12 mouse cellular contexts compared by ENCODE assay signal in the genomic region with DNA sequence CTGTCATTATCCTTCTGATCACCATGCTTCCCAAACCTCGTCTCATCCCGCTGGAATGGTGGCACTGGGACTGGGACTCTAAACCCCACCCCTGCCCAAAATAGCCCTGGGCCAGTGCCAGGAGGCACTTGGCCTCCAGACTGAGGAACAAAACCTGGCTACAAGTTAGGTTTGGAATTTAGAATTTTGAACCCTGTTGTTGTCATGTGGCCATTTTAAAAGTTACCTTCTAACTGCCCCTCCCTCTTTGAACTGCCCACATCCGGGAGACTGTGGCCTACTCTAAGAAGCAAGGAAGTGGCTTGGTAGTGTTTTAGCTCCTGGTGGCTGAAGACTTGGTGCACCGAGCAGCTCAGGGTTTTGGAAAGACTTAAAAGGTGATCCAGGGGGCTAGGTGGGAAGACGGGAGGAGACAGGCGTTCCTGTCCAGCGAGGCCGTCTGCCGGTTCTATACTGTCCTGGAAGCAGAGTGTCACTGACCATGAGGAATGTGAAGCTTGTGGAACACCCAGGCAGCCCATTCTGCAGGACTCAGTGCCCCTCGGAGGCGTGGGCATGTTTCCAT. TPM values are rescaled to one million over a fixed set of nuclear protein-coding genes. Genes with fewer than 3 reads are reported as not detected.
DNase-seq lines count a peak whose midpoint lies in the region; ATAC-seq and TF ChIP-seq lines count a peak whose summit lies in the region.
"Had no signal": no experiment of that assay in that cellular context is flagged by ENCODE, and none has a peak within 500 bp of the region (broad histone marks: within the 10 kb centered on the region; RNA-seq: fewer than 3 reads in every experiment).

No protein-coding gene starts in this region.

- H3K4me3 ChIP-seq in hindbrain, postnatal 0 days (ENCODE audit: low read length) = no peak overlapping the region
- H3K4me3 ChIP-seq in hindbrain, embryonic 11.5 days (ENCODE audit: low read depth, low read length) = no peak overlapping the region
- peak overlapping the region; percentile 24 for H3K4me3 ChIP-seq in heart, embryonic 12.5 days
- H3K4me3 ChIP-seq: embryonic facial prominence, embryonic 13.5 days; liver, embryonic 13.5 days; neural tube, embryonic 13.5 days had no signal

- no peak overlapping the region for H3K4me2 ChIP-seq in hindbrain, postnatal 0 days (ENCODE audit: low read depth, low read length)
- no peak overlapping the region for H3K4me2 ChIP-seq in hindbrain, embryonic 11.5 days (replicated peaks; ENCODE audit: low read depth, low read length)
- peak overlapping the region; percentile 58 for H3K4me2 ChIP-seq in heart, embryonic 12.5 days
- H3K4me2 ChIP-seq: embryonic facial prominence, embryonic 13.5 days; liver, embryonic 13.5 days; neural tube, embryonic 13.5 days had no signal

- H3K4me1 ChIP-seq in hindbrain, postnatal 0 days (ENCODE audit: insufficient read depth, low read length) = no peaks in the 10 kb centered on the region
- H3K4me1 ChIP-seq in hindbrain, embryonic 11.5 days (replicated peaks; ENCODE audit: control insufficient read depth, insufficient read depth, low read length) = no peaks in the 10 kb centered on the region
- H3K4me1 ChIP-seq in heart, embryonic 12.5 days (replicated peaks) = peaks cover 25% of the 10 kb centered on the region
- H3K4me1 ChIP-seq: liver, embryonic 13.5 days had no signal

- no peak for ATAC-seq in hindbrain, postnatal 0 days
- ATAC-seq in hindbrain, embryonic 11.5 days (ENCODE audit: low FRiP score) = no peak
- ATAC-seq in heart, embryonic 12.5 days (ENCODE audit: insufficient number of reproducible peaks, low FRiP score) = 0 out of 2 replicates have a peak, but pooled peaks have one; percentile 40
- ATAC-seq: hindbrain, embryonic 16.5 days had no signal

- WGBS in hindbrain, postnatal 0 days = 62% methylated on average over 11 of the region's 11 CpGs
- WGBS in hindbrain, embryonic 11.5 days = 81% methylated on average over 11 of the region's 11 CpGs
- 60% methylated on average over 11 of the region's 11 CpGs for WGBS in heart, embryonic 12.5 days

- H3K27ac ChIP-seq in hindbrain, postnatal 0 days = no peak overlapping the region
- H3K27ac ChIP-seq in hindbrain, embryonic 11.5 days (ENCODE audit: low read depth, low read length) = no peak overlapping the region
- peak overlapping the region; percentile 76 for H3K27ac ChIP-seq in heart, embryonic 12.5 days (ENCODE audit: poor library complexity, severe bottlenecking)
- H3K27ac ChIP-seq: embryonic facial prominence, embryonic 13.5 days; liver, embryonic 13.5 days; neural tube, embryonic 13.5 days had no signal

- no peaks in the 10 kb centered on the region for H3K9me3 ChIP-seq in hindbrain, postnatal 0 days (ENCODE audit: low read length)
- H3K9me3 ChIP-seq in hindbrain, embryonic 11.5 days (ENCODE audit: control insufficient read depth, low read length) = no peaks in the 10 kb centered on the region
- no peaks in the 10 kb centered on the region for H3K9me3 ChIP-seq in heart, embryonic 12.5 days (replicated peaks)
- H3K9me3 ChIP-seq: embryonic facial prominence, embryonic 13.5 days; liver, embryonic 13.5 days; neural tube, embryonic 13.5 days had no signal

- no peak for DNase-seq in hindbrain, postnatal 0 days (ENCODE audit: low spot score)
- no peak for DNase-seq in hindbrain, embryonic 11.5 days (ENCODE audit: low spot score)
- DNase-seq in T-cell, adult 2 months (ENCODE audit: low spot score) = peak; percentile 27
- peak; percentile 59 to 82 for DNase-seq in kidney, postnatal 25 days
- no peak for DNase-seq in left cerebral cortex, adult 18-20 months (ENCODE audit: low spot score in 2 of 2)
- DNase-seq in urinary bladder, postnatal 36 days (ENCODE audit: low spot score in 2 of 2) = no peak
- DNase-seq in spleen, adult 12 weeks (ENCODE audit: low spot score) = no peak
- DNase-seq: liver, embryonic 13.5 days had no signal

- 0 out of 2 replicates have a peak overlapping the region, but pooled peaks have one; percentile 21 for H3K9ac ChIP-seq in hindbrain, postnatal 0 days (replicated peaks; ENCODE audit: low read length)
- no peak overlapping the region for H3K9ac ChIP-seq in hindbrain, embryonic 11.5 days (ENCODE audit: low read depth, low read length)
- H3K9ac ChIP-seq in heart, embryonic 12.5 days = peak overlapping the region; percentile 59; the same call in 1 of the 2 replicates
- H3K9ac ChIP-seq: embryonic facial prominence, embryonic 13.5 days; liver, embryonic 13.5 days; neural tube, embryonic 13.5 days had no signal

- peaks cover 6% of the 10 kb centered on the region; the same call in 1 of the 2 replicates for H3K36me3 ChIP-seq in hindbrain, postnatal 0 days (ENCODE audit: insufficient read depth, low read length)
- no peaks in the 10 kb centered on the region for H3K36me3 ChIP-seq in hindbrain, embryonic 11.5 days (ENCODE audit: control insufficient read depth, insufficient read depth, low read length)
- H3K36me3 ChIP-seq in heart, embryonic 12.5 days = peaks cover 16% of the 10 kb centered on the region

- H3K27me3 ChIP-seq in hindbrain, postnatal 0 days (ENCODE audit: insufficient read depth, low read length) = no peaks in the 10 kb centered on the region
- no peaks in the 10 kb centered on the region; the same call in 1 of the 2 replicates for H3K27me3 ChIP-seq in hindbrain, embryonic 11.5 days (ENCODE audit: control insufficient read depth, insufficient read depth, low read length)
- no peaks in the 10 kb centered on the region for H3K27me3 ChIP-seq in heart, embryonic 12.5 days (replicated peaks)
- H3K27me3 ChIP-seq: embryonic facial prominence, embryonic 13.5 days; liver, embryonic 13.5 days; neural tube, embryonic 13.5 days had no signal

- TF ChIP-seq CTCF in hindbrain, postnatal 0 days (IDR thresholded peaks at IDR 0.05; ENCODE audit: low read depth) = no peak

RNA-seq across cellular contexts. Expression of a gene that starts 13.4 kb away (rescaled TPM):
- 43.0 and 49.9 TPM in 2 replicates for total RNA-seq in hindbrain, postnatal 0 days (2014; rRNA removed)
- 30.4 and 32.0 TPM in 2 replicates for polyA plus RNA-seq in hindbrain, postnatal 0 days (2015; fragmentation: Nextera tagmentation; extraction: Ambion mirVana)
- polyA plus RNA-seq in hindbrain, embryonic 11.5 days (2014; fragmentation: Nextera tagmentation; extraction: Ambion mirVana) = 14.6 and 14.8 TPM in 2 replicates
- 27.4 and 27.9 TPM in 2 replicates for polyA plus RNA-seq in heart, embryonic 12.5 days (2016; fragmentation: Nextera tagmentation; extraction: Ambion mirVana)
- total RNA-seq in left cerebral cortex, adult 18-20 months (2021) = 10 to 100 TPM; 69.2 to 81.8 TPM

RNA-seq across cellular contexts. Expression of a gene that starts 13.5 kb away (rescaled TPM):
- 19.7 and 22.2 TPM in 2 replicates for total RNA-seq in hindbrain, postnatal 0 days (2014; rRNA removed)
- 84.8 and 89.5 TPM in 2 replicates for polyA plus RNA-seq in hindbrain, postnatal 0 days (2015; fragmentation: Nextera tagmentation; extraction: Ambion mirVana)
- 67.5 and 74.6 TPM in 2 replicates for polyA plus RNA-seq in hindbrain, embryonic 11.5 days (2014; fragmentation: Nextera tagmentation; extraction: Ambion mirVana)
- 33.8 and 35.5 TPM in 2 replicates for polyA plus RNA-seq in heart, embryonic 12.5 days (2016; fragmentation: Nextera tagmentation; extraction: Ambion mirVana)
- total RNA-seq in left cerebral cortex, adult 18-20 months (2021) = 10 to 100 TPM; 68.6 to 71.2 TPM

RNA-seq across cellular contexts. Expression of a gene that starts 27.8 kb away (rescaled TPM):
- total RNA-seq in hindbrain, postnatal 0 days (2014; rRNA removed) = 62.4 and 64.0 TPM in 2 replicates
- polyA plus RNA-seq in hindbrain, postnatal 0 days (2015; fragmentation: Nextera tagmentation; extraction: Ambion mirVana) = 81.5 and 83.2 TPM in 2 replicates
- 73.7 and 83.5 TPM in 2 replicates for polyA plus RNA-seq in hindbrain, embryonic 11.5 days (2014; fragmentation: Nextera tagmentation; extraction: Ambion mirVana)
- 56.4 TPM in 2 replicates for polyA plus RNA-seq in heart, embryonic 12.5 days (2016; fragmentation: Nextera tagmentation; extraction: Ambion mirVana)
- total RNA-seq in left cerebral cortex, adult 18-20 months (2021) = 10 to 100 TPM; 37.3 to 40.0 TPM

RNA-seq across cellular contexts. Expression of a gene that starts 42.8 kb away (rescaled TPM):
- total RNA-seq in hindbrain, postnatal 0 days (2014; rRNA removed) = 22.9 and 25.4 TPM in 2 replicates
- 18.7 and 20.4 TPM in 2 replicates for polyA plus RNA-seq in hindbrain, postnatal 0 days (2015; fragmentation: Nextera tagmentation; extraction: Ambion mirVana)
- 18.7 and 21.5 TPM in 2 replicates for polyA plus RNA-seq in hindbrain, embryonic 11.5 days (2014; fragmentation: Nextera tagmentation; extraction: Ambion mirVana)
- 25.1 and 25.8 TPM in 2 replicates for polyA plus RNA-seq in heart, embryonic 12.5 days (2016; fragmentation: Nextera tagmentation; extraction: Ambion mirVana)
- 10 to 100 TPM; 27.4 to 30.2 TPM for total RNA-seq in left cerebral cortex, adult 18-20 months (2021)

Comparison
In these comparisons a context has a peak if more than half of its experiments do, and no peak if none do; other contexts are left out.
1. DNase-seq: peak in T-cell, adult 2 months (single experiment) and kidney, postnatal 25 days (2 of 2); none in hindbrain, postnatal 0 days (single experiment), hindbrain, embryonic 11.5 days (single experiment), left cerebral cortex, adult 18-20 months (0 of 2), urinary bladder, postnatal 36 days (0 of 2) and spleen, adult 12 weeks (single experiment).